Mouse (Mus musculus): ENCODE results near the gene Wnt10a. TPM values are rescaled to one million over a fixed set of nuclear protein-coding genes. Genes with fewer than 3 reads are reported as not detected.
A peak's percentile ranks its signal among the peaks of the same experiment; 100 is the strongest.

Gene Wnt10a
- total RNA-seq, 2 experiments from 2014 or later = 15.0 to 18.2 TPM

- DNase-seq (ENCODE audit: extremely low spot score in 1 of 2, low spot score in 2 of 2) = no peak
- no peak overlapping the region for H3K4me3 ChIP-seq
- TF ChIP-seq CTCF (IDR thresholded peaks at IDR 0.05) = no peak
- intact Hi-C loops (cut with DNase I) = no loop called here
- no peak overlapping the region for H3K27ac ChIP-seq
These were observed 20.4 kb upstream of the Wnt10a start for GRCm38 (mm10) chr1:74770727-74771466.

DNA sequence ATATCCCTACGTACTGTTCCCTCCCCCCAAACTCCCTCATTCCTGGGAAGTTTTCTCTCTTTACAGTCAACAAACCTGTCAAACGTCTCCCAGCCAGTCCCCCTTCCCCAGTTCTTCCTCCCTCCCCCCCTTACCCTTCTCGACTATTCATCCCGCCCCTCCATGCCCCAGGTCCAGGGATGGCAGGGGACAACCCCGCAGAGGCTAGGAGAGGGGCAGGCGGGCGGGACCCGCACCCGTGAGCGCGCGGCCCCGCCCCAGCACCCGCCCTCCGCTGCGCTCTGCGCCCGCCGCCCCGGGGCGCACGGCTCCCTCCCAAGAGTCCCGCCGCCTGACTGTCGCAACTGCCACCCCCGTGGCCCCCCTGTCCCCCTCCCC is 19.9 kb upstream of the Wnt10a start:
- Histone ChIP-seq H3K27ac (no peak overlapping the region), H3K4me3 (peak overlapping the region; percentile 38)
- intact Hi-C loops (cut with DNase I) = no loop called here
- TF ChIP-seq CTCF (IDR thresholded peaks at IDR 0.05) = no peak
- no peak for DNase-seq (ENCODE audit: extremely low spot score in 1 of 2, low spot score in 2 of 2)

GRCm38 (mm10) chr1:74771845-74771930 is 19.6 kb upstream of the Wnt10a start, which contains the start of gene Wnt6:
Gene Wnt6 (plus strand): TSS chr1:74771892.
- TF ChIP-seq CTCF (IDR thresholded peaks at IDR 0.05) = no peak
- DNase-seq (ENCODE audit: extremely low spot score in 1 of 2, low spot score in 2 of 2) = no peak
- intact Hi-C loops (cut with DNase I) = no loop called here
- Histone ChIP-seq H3K27ac (no peak within 1 kb of the TSS), H3K4me3 (peak within 1 kb of the TSS; percentile 38)

GRCm38 (mm10) chr1:74771931-74772620 is 19.2 kb upstream of the Wnt10a start:
- intact Hi-C loops (cut with DNase I) = no loop called here
- TF ChIP-seq CTCF (IDR thresholded peaks at IDR 0.05) = no peak
- H3K27ac ChIP-seq = no peak overlapping the region
- peak overlapping the region; percentile 38 for H3K4me3 ChIP-seq
- DNase-seq (ENCODE audit: extremely low spot score in 1 of 2, low spot score in 2 of 2) = no peak

- peak in 1 of 2 experiments; percentile 36 for DNase-seq (ENCODE audit: extremely low spot score in 1 of 2, low spot score in 2 of 2)
- no peak overlapping the region for H3K4me3 ChIP-seq
- no peak for TF ChIP-seq CTCF (IDR thresholded peaks at IDR 0.05)
- intact Hi-C loops (cut with DNase I) = no loop called here
- no peak overlapping the region for H3K27ac ChIP-seq
These were observed 18.2 kb upstream of the Wnt10a start for GRCm38 (mm10) chr1:74773136-74773535.

DNA sequence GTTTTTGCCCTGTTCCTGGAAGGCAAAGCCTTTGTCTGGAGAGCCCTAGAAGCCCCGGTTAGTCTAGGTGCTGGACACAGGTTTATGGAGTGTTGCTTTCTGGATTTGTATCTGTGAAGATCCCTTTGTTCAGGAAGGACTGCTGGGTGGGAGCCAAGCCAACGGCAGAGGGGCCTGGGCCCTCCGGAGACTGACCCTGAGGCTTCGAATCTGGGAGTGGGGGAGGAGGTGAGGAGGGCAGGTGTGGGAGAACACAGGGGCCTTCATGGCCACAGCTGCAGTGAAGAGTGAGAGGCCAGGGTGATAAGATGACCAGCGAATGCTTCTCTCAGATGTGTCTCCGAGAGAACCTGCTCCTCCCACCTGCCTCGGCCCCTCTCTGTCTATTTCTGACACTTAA is 17.3 kb upstream of the Wnt10a start:
- intact Hi-C loops (cut with DNase I) = no loop called here
- no peak for TF ChIP-seq CTCF (IDR thresholded peaks at IDR 0.05)
- no peak overlapping the region for H3K27ac ChIP-seq
- DNase-seq (ENCODE audit: extremely low spot score in 1 of 2, low spot score in 2 of 2) = no peak
- no peak overlapping the region for H3K4me3 ChIP-seq

DNA sequence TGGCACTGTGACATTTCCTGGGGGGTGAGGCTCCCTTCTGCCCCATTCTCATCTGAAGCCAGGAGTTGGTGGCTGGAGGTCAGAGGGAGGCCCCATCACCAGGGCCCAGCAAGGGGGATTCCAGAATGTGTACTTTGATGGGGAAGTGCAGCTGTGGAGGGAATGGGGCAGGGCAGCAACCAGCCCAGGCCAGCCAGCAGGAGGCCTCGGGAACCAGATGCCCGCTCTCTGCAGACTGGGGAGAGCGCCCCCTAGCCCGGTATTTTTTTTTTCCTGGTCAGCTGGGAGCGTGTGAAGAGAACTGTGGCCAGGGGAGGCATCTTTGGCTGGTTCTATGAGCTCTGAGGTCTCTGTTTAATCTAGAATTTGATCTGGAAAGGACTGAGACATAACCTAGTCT is 15.5 kb upstream of the Wnt10a start:
- Histone ChIP-seq H3K27ac (no peak overlapping the region), H3K4me3 (no peak overlapping the region)
- no peak for DNase-seq (ENCODE audit: extremely low spot score in 1 of 2, low spot score in 2 of 2)
- peak; percentile 44 for TF ChIP-seq CTCF (IDR thresholded peaks at IDR 0.05)
- intact Hi-C loops (cut with DNase I) = no loop called here

GRCm38 (mm10) chr1:74778934-74779486 is 12.3 kb upstream of the Wnt10a start:
- Histone ChIP-seq H3K4me3 (no peak overlapping the region), H3K27ac (no peak overlapping the region)
- intact Hi-C loops (cut with DNase I) = no loop called here
- TF ChIP-seq CTCF (IDR thresholded peaks at IDR 0.05) = no peak
- DNase-seq (ENCODE audit: extremely low spot score in 1 of 2, low spot score in 2 of 2) = no peak

GRCm38 (mm10) chr1:74782045-74782444 is 9.3 kb upstream of the Wnt10a start:
- intact Hi-C loops (cut with DNase I) = no loop called here
- H3K4me3 ChIP-seq = no peak overlapping the region
- TF ChIP-seq CTCF (IDR thresholded peaks at IDR 0.05) = no peak
- DNase-seq (ENCODE audit: extremely low spot score in 1 of 2, low spot score in 2 of 2) = no peak
- no peak overlapping the region for H3K27ac ChIP-seq

DNA sequence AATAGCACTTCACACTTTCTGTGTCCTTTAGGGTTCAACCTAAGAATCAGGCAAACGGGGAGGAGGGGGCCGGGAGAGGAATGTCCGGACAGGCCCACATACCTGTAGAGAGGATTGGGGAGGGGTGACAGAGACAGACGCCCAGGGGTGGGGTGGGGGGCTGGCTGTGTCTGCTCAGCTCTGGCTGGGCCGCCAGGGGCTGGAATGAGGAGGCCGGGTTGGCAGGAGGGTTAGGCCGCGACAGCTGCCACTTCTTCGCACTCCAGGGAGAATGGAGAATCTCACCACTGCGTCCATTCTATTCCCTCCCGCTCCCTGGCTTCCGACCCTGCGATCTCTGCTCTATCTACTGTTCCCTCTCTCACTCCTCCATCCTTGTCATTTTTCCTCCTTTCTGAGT is 7.8 kb upstream of the Wnt10a start:
- DNase-seq (ENCODE audit: extremely low spot score in 1 of 2, low spot score in 2 of 2) = no peak
- intact Hi-C loops (cut with DNase I) = no loop called here
- H3K27ac ChIP-seq = no peak overlapping the region
- TF ChIP-seq CTCF (IDR thresholded peaks at IDR 0.05) = no peak
- H3K4me3 ChIP-seq = peak overlapping the region; percentile 45; the same call in 1 of the 2 replicates

GRCm38 (mm10) chr1:74784041-74784759 is 7.1 kb upstream of the Wnt10a start:
- TF ChIP-seq CTCF (IDR thresholded peaks at IDR 0.05) = peak; percentile 67
- H3K27ac ChIP-seq = no peak overlapping the region
- intact Hi-C loops (cut with DNase I) = no loop called here
- DNase-seq (ENCODE audit: extremely low spot score in 1 of 2, low spot score in 2 of 2) = peak in 1 of 2 experiments; percentile 56
- H3K4me3 ChIP-seq = peak overlapping the region; percentile 45

GRCm38 (mm10) chr1:74787846-74788245 is 3.5 kb upstream of the Wnt10a start:
- intact Hi-C loops (cut with DNase I) = loop anchor here (1.0 kb wide), 1 partner anchor 20 kb away; no protein-coding TSS in a partner anchor
- no peak overlapping the region for H3K27ac ChIP-seq
- no peak overlapping the region for H3K4me3 ChIP-seq
- peak; percentile 79 for TF ChIP-seq CTCF (IDR thresholded peaks at IDR 0.05)
- DNase-seq (ENCODE audit: extremely low spot score in 1 of 2, low spot score in 2 of 2) = peak; percentile 80 to 87

Data from left cerebral cortex, adult 2 months (tissue).